Mouse (Mus musculus): ENCODE measurements around the gene Mtx3. TPM values are rescaled to one million over a fixed set of nuclear protein-coding genes. Genes with fewer than 3 reads are reported as not detected.

Mtx3 gene
- polyA plus RNA-seq, 1 experiment from 2014 or later, result 2.5 TPM

DNA sequence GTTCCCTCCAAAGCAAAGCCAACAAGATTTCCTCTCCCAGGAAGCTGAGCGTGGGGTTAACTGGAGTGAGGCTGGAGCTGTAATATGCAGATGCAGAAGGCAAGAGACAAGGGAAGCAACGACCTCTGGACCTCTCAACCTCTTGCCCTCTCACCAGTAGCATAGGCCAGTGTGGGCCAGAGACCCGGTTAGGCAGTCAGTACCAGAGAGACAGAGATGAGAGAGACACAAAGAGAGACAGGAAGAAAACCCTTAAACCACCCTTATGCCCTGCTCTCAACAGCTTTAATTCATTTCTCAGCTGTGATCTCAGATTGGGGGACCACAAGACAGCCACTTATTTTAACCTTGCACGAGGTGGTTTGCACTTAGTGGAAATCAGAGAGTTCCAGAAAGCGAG is 62.8 kb downstream of the Mtx3 start:
- 45% methylated on average over 5 of the region's 5 CpGs for WGBS
- no peak overlapping the region for H3K9ac ChIP-seq (ENCODE audit: low read length)
- H3K27ac ChIP-seq (ENCODE audit: low read length), result no peak overlapping the region
- no peak overlapping the region for H3K4me3 ChIP-seq (ENCODE audit: low read length)
- H3K4me2 ChIP-seq (ENCODE audit: low read depth, low read length), result no peak overlapping the region
- no peaks in the 10 kb centered on the region for H3K4me1 ChIP-seq (replicated peaks; ENCODE audit: control insufficient read depth, insufficient read depth, low read length)
- H3K27me3 ChIP-seq (ENCODE audit: control insufficient read depth, insufficient read depth, low read depth, low read length), result no peaks in the 10 kb centered on the region
- ATAC-seq (ENCODE audit: low read depth), result no peak
- H3K9me3 ChIP-seq (ENCODE audit: control insufficient read depth, low read length), result no peaks in the 10 kb centered on the region
- no peaks in the 10 kb centered on the region for H3K36me3 ChIP-seq (ENCODE audit: control insufficient read depth, insufficient read depth, low read length)

Other genes starting within 250 kb of the Mtx3 start
- gene Serinc5, start 233.7 kb upstream of the Mtx3 start, polyA plus RNA-seq (2015; fragmentation: Nextera tagmentation; extraction: Ambion mirVana), result 33.2 and 34.2 TPM in 2 replicates
- 3.0 and 4.4 TPM in 2 replicates for gene Thbs4, start 49.9 kb upstream of the Mtx3 start, polyA plus RNA-seq (2015; fragmentation: Nextera tagmentation; extraction: Ambion mirVana)